Mouse (Mus musculus) liver, adult 2 months (tissue): ENCODE measurements at regions not wholly inside any gene's neighbourhood (a gene's known extent, or its start where the extent isn't known, plus 50 kb on each side); places are given as distances from the start of the nearest gene placed in this dataset.

Experiments
- CTCF ChIP-seq: fragments of 200-500 bp; IDR thresholded peaks from 2 replicates; pipeline ENCODE4 v1.5.1; 2011; ENCODE audit warnings: low read depth, low read length, control low read depth
- POLR2A ChIP-seq: fragments of 200-500 bp; IDR thresholded peaks from 2 replicates; pipeline ENCODE4 v1.6.1; 2011; ENCODE audit warnings: low read length, control low read depth; ENCODE audit not compliant: insufficient read depth; ENCODE audit errors: extremely low read depth

- no peak for TF ChIP-seq POLR2A
- TF ChIP-seq CTCF: no peak
These were observed 777.2 kb upstream of the Frg1 start for GRCm38 (mm10) chr8:42193902-42194550.
